Mouse (Mus musculus): ENCODE measurements around the gene Pdcl. TPM values are rescaled to one million over a fixed set of nuclear protein-coding genes. Genes with fewer than 3 reads are reported as not detected.
A peak's percentile ranks its signal among the peaks of the same experiment; 100 is the strongest.

Pdcl gene
- 52.6 and 66.5 TPM in 2 replicates for polyA plus RNA-seq (2014; fragmentation: Nextera tagmentation; extraction: Ambion mirVana)

DNA sequence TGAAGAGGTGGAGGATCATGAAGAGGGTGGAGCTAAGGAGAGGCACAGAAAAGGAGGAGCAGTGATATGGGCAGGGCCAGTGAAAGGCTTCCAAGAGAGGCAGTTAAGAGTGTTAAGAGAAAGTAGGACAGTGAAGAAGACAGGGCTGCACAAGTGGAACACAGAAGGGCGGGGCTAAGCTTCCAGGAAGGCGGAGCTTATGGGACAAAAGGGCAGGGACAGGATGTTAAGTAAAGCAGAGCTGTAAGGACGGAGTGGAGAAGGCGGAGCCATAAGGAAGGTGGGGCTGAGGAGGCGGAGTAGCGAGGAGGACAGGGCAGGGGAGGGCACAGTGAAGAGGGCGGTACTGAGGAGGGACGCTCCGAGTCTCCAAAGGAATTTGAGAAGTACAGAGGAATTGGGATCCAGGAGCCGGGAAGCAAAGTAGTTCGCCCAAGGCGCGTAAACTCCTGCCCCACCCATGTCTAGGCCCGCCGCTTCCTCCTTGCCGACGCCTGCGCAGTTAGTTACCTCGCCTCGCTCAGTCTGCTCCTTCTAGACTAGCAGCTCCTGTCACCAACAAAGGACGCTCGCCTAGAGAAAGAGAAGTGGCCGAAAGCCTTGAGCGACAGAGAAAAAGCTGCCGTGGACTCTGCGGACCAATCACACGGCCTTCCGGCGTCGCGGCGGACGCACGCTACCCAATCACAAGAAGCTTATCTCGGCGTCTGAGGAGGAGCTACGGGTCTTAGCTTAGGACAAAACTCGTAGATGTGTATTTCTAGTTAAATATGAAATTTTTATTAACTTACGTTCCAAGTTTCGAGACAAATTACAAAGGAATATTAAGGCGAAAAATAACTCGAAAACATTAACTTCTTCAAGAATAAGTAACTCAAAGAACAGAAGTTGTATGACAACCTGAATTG lies at the start of gene Pdcl:
Gene Pdcl (minus strand): TSS at position 700 of the 908 bp plus-strand sequence.
- peak within 1 kb of the TSS; percentile 73 for H3K4me3 ChIP-seq (ENCODE audit: low read depth, low read length)
- no peaks in the 10 kb centered on the region for H3K9me3 ChIP-seq (ENCODE audit: control insufficient read depth, low read length)
- peaks cover 4% of the 10 kb centered on the region; the same call in 1 of the 2 replicates for H3K4me1 ChIP-seq (ENCODE audit: control insufficient read depth, insufficient read depth, low read length)
- WGBS: 0% methylated on average over 42 of the region's 42 CpGs
- peak within 1 kb of the TSS; percentile 92 for H3K27ac ChIP-seq (ENCODE audit: low read depth, low read length)
- H3K27me3 ChIP-seq (ENCODE audit: control insufficient read depth, insufficient read depth, low read length): no peaks in the 10 kb centered on the region
- peak; percentile 97 for ATAC-seq (ENCODE audit: low read depth)
- peak within 1 kb of the TSS; percentile 63 for H3K9ac ChIP-seq (replicated peaks; ENCODE audit: low read depth, low read length)
- peaks cover 12% of the 10 kb centered on the region for H3K36me3 ChIP-seq (ENCODE audit: control insufficient read depth, insufficient read depth, low read length)
- peak within 1 kb of the TSS; percentile 56 for H3K4me2 ChIP-seq (ENCODE audit: low read depth, low read length)

- Histone ChIP-seq H3K9me3 (ENCODE audit: control insufficient read depth, low read length) (no peaks in the 10 kb centered on the region), H3K4me2 (ENCODE audit: low read depth, low read length) (no peak overlapping the region), H3K27me3 (ENCODE audit: control insufficient read depth, insufficient read depth, low read length) (no peaks in the 10 kb centered on the region), H3K9ac (replicated peaks; ENCODE audit: low read depth, low read length) (no peak overlapping the region), H3K4me3 (ENCODE audit: low read depth, low read length) (no peak overlapping the region), H3K27ac (ENCODE audit: low read depth, low read length) (no peak overlapping the region), H3K36me3 (ENCODE audit: control insufficient read depth, insufficient read depth, low read length) (peaks cover 22% of the 10 kb centered on the region), H3K4me1 (ENCODE audit: control insufficient read depth, insufficient read depth, low read length) (no peaks in the 10 kb centered on the region)
- 61% methylated on average over 1 of the region's 1 CpGs for WGBS
- ATAC-seq (ENCODE audit: low read depth): no peak
Observed at GRCm38 (mm10) chr2:37395539-37395938, 36.4 kb upstream of the Pdcl start.

GRCm38 (mm10) chr2:37382921-37383320 lies 23.8 kb upstream of the Pdcl start:
- H3K27ac ChIP-seq (ENCODE audit: low read depth, low read length): no peak overlapping the region
- no peak overlapping the region for H3K4me2 ChIP-seq (ENCODE audit: low read depth, low read length)
- H3K4me3 ChIP-seq (ENCODE audit: low read depth, low read length): no peak overlapping the region
- no peak for ATAC-seq (ENCODE audit: low read depth)
- H3K36me3 ChIP-seq (ENCODE audit: control insufficient read depth, insufficient read depth, low read length): peaks cover 32% of the 10 kb centered on the region
- H3K27me3 ChIP-seq (ENCODE audit: control insufficient read depth, insufficient read depth, low read length): no peaks in the 10 kb centered on the region
- 90% methylated on average over 9 of the region's 9 CpGs for WGBS
- no peaks in the 10 kb centered on the region for H3K4me1 ChIP-seq (ENCODE audit: control insufficient read depth, insufficient read depth, low read length)
- no peaks in the 10 kb centered on the region for H3K9me3 ChIP-seq (ENCODE audit: control insufficient read depth, low read length)
- H3K9ac ChIP-seq (replicated peaks; ENCODE audit: low read depth, low read length): no peak overlapping the region

- H3K9me3 ChIP-seq (ENCODE audit: control insufficient read depth, low read length): no peaks in the 10 kb centered on the region
- 63% methylated on average over 2 of the region's 2 CpGs for WGBS
- no peak overlapping the region for H3K9ac ChIP-seq (replicated peaks; ENCODE audit: low read depth, low read length)
- H3K36me3 ChIP-seq (ENCODE audit: control insufficient read depth, insufficient read depth, low read length): peaks cover 41% of the 10 kb centered on the region
- H3K4me1 ChIP-seq (ENCODE audit: control insufficient read depth, insufficient read depth, low read length): no peaks in the 10 kb centered on the region
- no peak overlapping the region for H3K4me3 ChIP-seq (ENCODE audit: low read depth, low read length)
- no peak overlapping the region for H3K4me2 ChIP-seq (ENCODE audit: low read depth, low read length)
- no peak for ATAC-seq (ENCODE audit: low read depth)
- H3K27me3 ChIP-seq (ENCODE audit: control insufficient read depth, insufficient read depth, low read length): no peaks in the 10 kb centered on the region
- no peak overlapping the region for H3K27ac ChIP-seq (ENCODE audit: low read depth, low read length)
Observed at GRCm38 (mm10) chr2:37380189-37380588, 21.1 kb upstream of the Pdcl start.

GRCm38 (mm10) chr2:37376018-37376417 lies 16.9 kb upstream of the Pdcl start:
- H3K36me3 ChIP-seq (ENCODE audit: control insufficient read depth, insufficient read depth, low read length): peaks cover 30% of the 10 kb centered on the region
- ATAC-seq (ENCODE audit: low read depth): no peak
- H3K4me1 ChIP-seq (ENCODE audit: control insufficient read depth, insufficient read depth, low read length): no peaks in the 10 kb centered on the region
- no peak overlapping the region for H3K27ac ChIP-seq (ENCODE audit: low read depth, low read length)
- no peak overlapping the region for H3K4me3 ChIP-seq (ENCODE audit: low read depth, low read length)
- 97% methylated on average over 1 of the region's 1 CpGs for WGBS
- H3K27me3 ChIP-seq (ENCODE audit: control insufficient read depth, insufficient read depth, low read length): no peaks in the 10 kb centered on the region
- H3K9ac ChIP-seq (replicated peaks; ENCODE audit: low read depth, low read length): no peak overlapping the region
- no peaks in the 10 kb centered on the region for H3K9me3 ChIP-seq (ENCODE audit: control insufficient read depth, low read length)
- no peak overlapping the region for H3K4me2 ChIP-seq (ENCODE audit: low read depth, low read length)

- Histone ChIP-seq H3K9me3 (ENCODE audit: control insufficient read depth, low read length) (no peaks in the 10 kb centered on the region), H3K9ac (replicated peaks; ENCODE audit: low read depth, low read length) (no peak overlapping the region), H3K36me3 (ENCODE audit: control insufficient read depth, insufficient read depth, low read length) (peaks cover 10% of the 10 kb centered on the region; the same call in 1 of the 2 replicates), H3K27ac (ENCODE audit: low read depth, low read length) (no peak overlapping the region), H3K27me3 (ENCODE audit: control insufficient read depth, insufficient read depth, low read length) (no peaks in the 10 kb centered on the region), H3K4me2 (ENCODE audit: low read depth, low read length) (no peak overlapping the region), H3K4me1 (ENCODE audit: control insufficient read depth, insufficient read depth, low read length) (no peaks in the 10 kb centered on the region), H3K4me3 (ENCODE audit: low read depth, low read length) (no peak overlapping the region)
- no peak for ATAC-seq (ENCODE audit: low read depth)
- 88% methylated on average over 2 of the region's 2 CpGs for WGBS
Observed at GRCm38 (mm10) chr2:37370651-37371050, 11.5 kb upstream of the Pdcl start.

DNA sequence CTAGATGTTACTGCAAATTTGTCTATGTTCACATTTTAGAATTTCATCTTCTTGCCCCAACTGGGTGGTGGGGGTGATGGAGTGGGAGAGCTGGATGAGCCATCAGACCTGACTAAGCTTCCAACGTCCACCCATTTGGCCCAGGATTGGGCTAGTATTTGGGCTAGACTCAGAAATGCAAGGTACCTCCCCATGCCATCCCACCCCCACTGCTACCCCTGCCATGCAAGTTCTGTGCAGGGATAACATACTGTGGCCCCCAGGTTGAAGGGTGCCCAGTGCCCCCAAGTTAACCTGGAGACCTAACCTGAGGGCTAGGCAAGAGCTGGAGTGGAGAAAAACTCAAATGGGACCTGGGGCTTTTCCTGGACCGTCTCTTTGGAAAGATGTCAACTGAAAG lies 776 bp upstream of the Pdcl start:
- Histone ChIP-seq H3K27ac (ENCODE audit: low read depth, low read length) (no peak overlapping the region), H3K9ac (replicated peaks; ENCODE audit: low read depth, low read length) (no peak overlapping the region), H3K27me3 (ENCODE audit: control insufficient read depth, insufficient read depth, low read length) (no peaks in the 10 kb centered on the region), H3K9me3 (ENCODE audit: control insufficient read depth, low read length) (no peaks in the 10 kb centered on the region), H3K4me1 (ENCODE audit: control insufficient read depth, insufficient read depth, low read length) (peaks cover 4% of the 10 kb centered on the region; the same call in 1 of the 2 replicates), H3K36me3 (ENCODE audit: control insufficient read depth, insufficient read depth, low read length) (peaks cover 9% of the 10 kb centered on the region), H3K4me2 (ENCODE audit: low read depth, low read length) (no peak overlapping the region), H3K4me3 (ENCODE audit: low read depth, low read length) (no peak overlapping the region)
- WGBS: 91% methylated on average over 2 of the region's 2 CpGs
- ATAC-seq (ENCODE audit: low read depth): no peak

- ATAC-seq (ENCODE audit: low read depth): no peak
- Histone ChIP-seq H3K9ac (replicated peaks; ENCODE audit: low read depth, low read length) (no peak overlapping the region), H3K4me3 (ENCODE audit: low read depth, low read length) (no peak overlapping the region), H3K4me2 (ENCODE audit: low read depth, low read length) (no peak overlapping the region), H3K27ac (ENCODE audit: low read depth, low read length) (no peak overlapping the region), H3K9me3 (ENCODE audit: control insufficient read depth, low read length) (no peaks in the 10 kb centered on the region), H3K36me3 (ENCODE audit: control insufficient read depth, insufficient read depth, low read length) (peaks cover 36% of the 10 kb centered on the region), H3K27me3 (ENCODE audit: control insufficient read depth, insufficient read depth, low read length) (no peaks in the 10 kb centered on the region), H3K4me1 (ENCODE audit: control insufficient read depth, insufficient read depth, low read length) (peaks cover 4% of the 10 kb centered on the region; the same call in 1 of the 2 replicates)
- 98% methylated on average over 5 of the region's 5 CpGs for WGBS
Observed at GRCm38 (mm10) chr2:37355571-37355970, 3.6 kb downstream of the Pdcl start.

DNA sequence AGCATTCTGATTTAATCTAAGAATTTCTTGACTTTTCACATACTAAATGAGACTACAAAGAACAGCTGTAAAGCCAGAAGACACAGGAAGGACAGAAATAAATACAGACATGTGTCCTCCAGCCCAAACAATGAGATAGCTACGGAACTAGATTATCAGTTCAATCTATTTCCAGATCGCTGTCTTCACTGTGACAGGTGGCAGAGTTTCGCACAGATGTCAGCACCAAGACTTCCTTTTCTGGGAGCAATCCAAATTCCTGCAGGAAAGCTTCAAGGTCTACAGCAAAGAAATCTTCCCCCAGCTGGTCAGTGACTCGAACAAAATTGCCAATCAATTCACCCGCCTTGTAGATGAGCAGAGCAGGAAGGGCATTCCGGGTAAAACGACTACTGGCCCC lies 7.5 kb downstream of the Pdcl start:
- Histone ChIP-seq H3K27ac (ENCODE audit: low read depth, low read length) (no peak overlapping the region), H3K9ac (replicated peaks; ENCODE audit: low read depth, low read length) (no peak overlapping the region), H3K9me3 (ENCODE audit: control insufficient read depth, low read length) (no peaks in the 10 kb centered on the region), H3K27me3 (ENCODE audit: control insufficient read depth, insufficient read depth, low read length) (no peaks in the 10 kb centered on the region), H3K4me2 (ENCODE audit: low read depth, low read length) (no peak overlapping the region), H3K4me3 (ENCODE audit: low read depth, low read length) (no peak overlapping the region), H3K36me3 (ENCODE audit: control insufficient read depth, insufficient read depth, low read length) (peaks cover 36% of the 10 kb centered on the region), H3K4me1 (ENCODE audit: control insufficient read depth, insufficient read depth, low read length) (no peaks in the 10 kb centered on the region)
- no peak for ATAC-seq (ENCODE audit: low read depth)
- 91% methylated on average over 7 of the region's 7 CpGs for WGBS

Data from neural tube, embryonic 14.5 days (tissue).